Mouse (Mus musculus): Measurements from ENCODE around the gene Msi1. TPM values are rescaled to one million over a fixed set of nuclear protein-coding genes. Genes with fewer than 3 reads are reported as not detected.

The Msi1 gene
- polyA plus RNA-seq, 1 experiment from 2014 or later = 66.3 TPM

- no peak overlapping the region for H3K4me2 ChIP-seq
- no peak for ATAC-seq (replicated peaks)
- no peaks in the 10 kb centered on the region for H3K27me3 ChIP-seq (replicated peaks)
- 62% methylated on average over 9 of the region's 9 CpGs for WGBS
- H3K9me3 ChIP-seq = no peaks in the 10 kb centered on the region
- H3K4me3 ChIP-seq = no peak overlapping the region
- no peak overlapping the region for H3K9ac ChIP-seq
- H3K27ac ChIP-seq = no peak overlapping the region
- H3K36me3 ChIP-seq (replicated peaks) = no peaks in the 10 kb centered on the region
- H3K4me1 ChIP-seq = no peaks in the 10 kb centered on the region
Observed at GRCm38 (mm10) chr5:115498307-115499240, 69.2 kb downstream of the Msi1 start.

GRCm38 (mm10) chr5:115500383-115500935, 71.1 kb downstream of the Msi1 start:
- H3K9ac ChIP-seq = no peak overlapping the region
- H3K4me2 ChIP-seq = no peak overlapping the region
- ATAC-seq (replicated peaks) = no peak
- no peaks in the 10 kb centered on the region for H3K36me3 ChIP-seq (replicated peaks)
- WGBS = 81% methylated on average over 12 of the region's 12 CpGs
- H3K4me3 ChIP-seq = no peak overlapping the region
- H3K4me1 ChIP-seq = no peaks in the 10 kb centered on the region
- no peaks in the 10 kb centered on the region for H3K9me3 ChIP-seq
- no peak overlapping the region for H3K27ac ChIP-seq
- no peaks in the 10 kb centered on the region for H3K27me3 ChIP-seq (replicated peaks)

- H3K9me3 ChIP-seq = no peaks in the 10 kb centered on the region
- H3K4me1 ChIP-seq = peaks cover 11% of the 10 kb centered on the region
- H3K27ac ChIP-seq = no peak overlapping the region
- H3K4me3 ChIP-seq = no peak overlapping the region
- no peak for ATAC-seq (replicated peaks)
- whole genome bisulfite sequencing = 72% methylated on average over 12 of the region's 12 CpGs
- no peak overlapping the region for H3K9ac ChIP-seq
- no peaks in the 10 kb centered on the region for H3K27me3 ChIP-seq (replicated peaks)
- H3K4me2 ChIP-seq = no peak overlapping the region
- H3K36me3 ChIP-seq (replicated peaks) = no peaks in the 10 kb centered on the region
Observed at GRCm38 (mm10) chr5:115503035-115503434, 73.6 kb downstream of the Msi1 start.

Other genes starting within 250 kb of the Msi1 start
- gene Cabp1, start 235.2 kb upstream of the Msi1 start, polyA plus RNA-seq (2015; fragmentation: Nextera tagmentation; extraction: Ambion mirVana) = 5.2 and 6.0 TPM in 2 replicates
- gene Pop5, start 193.8 kb upstream of the Msi1 start, polyA plus RNA-seq (2015; fragmentation: Nextera tagmentation; extraction: Ambion mirVana) = 93.6 and 94.4 TPM in 2 replicates
- 202 and 219 TPM in 2 replicates for gene Rnf10, start 156.7 kb upstream of the Msi1 start, polyA plus RNA-seq (2015; fragmentation: Nextera tagmentation; extraction: Ambion mirVana)
- 57.0 and 57.2 TPM in 2 replicates for gene Coq5, start 149.9 kb upstream of the Msi1 start, polyA plus RNA-seq (2015; fragmentation: Nextera tagmentation; extraction: Ambion mirVana)
- 1,095 and 1,182 TPM in 2 replicates for gene Dynll1, start 128.6 kb upstream of the Msi1 start, polyA plus RNA-seq (2015; fragmentation: Nextera tagmentation; extraction: Ambion mirVana)
- 142 and 146 TPM in 2 replicates for gene Srsf9, start 102.4 kb upstream of the Msi1 start, polyA plus RNA-seq (2015; fragmentation: Nextera tagmentation; extraction: Ambion mirVana)
- gene Gatc, start 88.4 kb upstream of the Msi1 start, polyA plus RNA-seq (2015; fragmentation: Nextera tagmentation; extraction: Ambion mirVana) = 35.6 and 39.4 TPM in 2 replicates
- gene Triap1, start 88.4 kb upstream of the Msi1 start, polyA plus RNA-seq (2015; fragmentation: Nextera tagmentation; extraction: Ambion mirVana) = 49.3 and 49.6 TPM in 2 replicates
- 1,062 and 1,092 TPM in 2 replicates for gene Cox6a1, start 80.6 kb upstream of the Msi1 start, polyA plus RNA-seq (2015; fragmentation: Nextera tagmentation; extraction: Ambion mirVana)
- not detected in 2 replicates for gene Pla2g1b, start 36.7 kb downstream of the Msi1 start, polyA plus RNA-seq (2015; fragmentation: Nextera tagmentation; extraction: Ambion mirVana)
- gene Sirt4, start 55.1 kb downstream of the Msi1 start, polyA plus RNA-seq (2015; fragmentation: Nextera tagmentation; extraction: Ambion mirVana) = 31.6 and 32.6 TPM in 2 replicates
- gene Pxn, start 77.1 kb downstream of the Msi1 start, polyA plus RNA-seq (2015; fragmentation: Nextera tagmentation; extraction: Ambion mirVana) = 20.4 and 20.9 TPM in 2 replicates
- gene Rplp0, start 129.9 kb downstream of the Msi1 start, polyA plus RNA-seq (2015; fragmentation: Nextera tagmentation; extraction: Ambion mirVana) = 811 and 847 TPM in 2 replicates
- 48.3 and 53.4 TPM in 2 replicates for gene Gcn1l1, start 135.7 kb downstream of the Msi1 start, polyA plus RNA-seq (2015; fragmentation: Nextera tagmentation; extraction: Ambion mirVana)
- 18.7 and 19.2 TPM in 2 replicates for gene Rab35, start 202.3 kb downstream of the Msi1 start, polyA plus RNA-seq (2015; fragmentation: Nextera tagmentation; extraction: Ambion mirVana)

Measured in midbrain, embryonic 15.5 days (tissue).